Mouse (Mus musculus) stomach, postnatal 0 days (tissue): Measurements from ENCODE around the gene Htr3b. TPM values are rescaled to one million over a fixed set of nuclear protein-coding genes. Genes with fewer than 3 reads are reported as not detected.
"Not testable (repeated sequence)": the region's sequence is repeated elsewhere in the genome, so short reads cannot be mapped to it uniquely, and the experiment has no call there.

Experiments used
- ATAC-seq: fragments of 200-750 bp; cut with Nextera tagmentation; 2 replicates; pipeline ENCODE4 v1.8.0; 2017; ENCODE audit not compliant: low FRiP score, low TSS enrichment
- DNase-seq: peaks from one replicate; pipeline ENCODE4 v3.0.0-alpha.2; 2016; ENCODE audit warnings: low spot score
- H3K27ac ChIP-seq: fragments of 300-500 bp; sonication (generic); replicated peaks from 2 replicates; pipeline ENCODE4 v1.5.1; 2014; ENCODE audit warnings: mild to moderate bottlenecking, control low read depth
- H3K27me3 ChIP-seq: fragments of 300-500 bp; sonication (generic); 2 replicates; pipeline ENCODE4 v1.6.1; 2014; ENCODE audit warnings: low read length; ENCODE audit not compliant: control insufficient read depth, insufficient read depth
- H3K36me3 ChIP-seq: fragments of 300-500 bp; sonication (generic); 2 replicates; pipeline ENCODE4 v1.6.1; 2014; ENCODE audit warnings: low read length, mixed read lengths; ENCODE audit not compliant: control insufficient read depth, insufficient read depth
- H3K4me1 ChIP-seq: fragments of 300-500 bp; sonication (generic); replicated peaks from 2 replicates; pipeline ENCODE4 v1.6.1; 2014; ENCODE audit warnings: antibody characterized with exemption; ENCODE audit not compliant: control insufficient read depth, insufficient read depth
- H3K4me2 ChIP-seq: fragments of 300-500 bp; sonication (generic); replicated peaks from 2 replicates; pipeline ENCODE4 v1.6.1; 2014; ENCODE audit warnings: low read depth, mild to moderate bottlenecking, control low read depth, moderate library complexity
- H3K4me3 ChIP-seq: fragments of 300-500 bp; sonication (generic); 2 replicates; pipeline ENCODE4 v1.5.1; 2014; ENCODE audit warnings: low read depth, low read length, control low read depth
- H3K9ac ChIP-seq: fragments of 300-500 bp; sonication (generic); 2 replicates; pipeline ENCODE4 v1.6.1; 2014; ENCODE audit warnings: mild to moderate bottlenecking, low read length, control low read depth, mixed read lengths
- H3K9me3 ChIP-seq: fragments of 300-500 bp; sonication (generic); 2 replicates; pipeline ENCODE4 v1.6.1; 2016; ENCODE audit warnings: low read length; ENCODE audit not compliant: control insufficient read depth
- CTCF ChIP-seq: IDR thresholded peaks from 2 replicates; pipeline ENCODE4 v1.5.1; 2016; ENCODE audit warnings: antibody characterized with exemption, low read depth, mild to moderate bottlenecking, moderate library complexity
- EP300 ChIP-seq: optimal IDR thresholded peaks from 2 replicates; pipeline ENCODE3; 2016; ENCODE audit warnings: antibody characterized with exemption
- WGBS: fragments of 180-500 bp; shearing (Covaris S2); extraction: QIAGEN DNeasy Blood & Tissue Kit; methylation state at CpG from one replicate; pipeline ENCODE4 v1.1.7; 2014; 5-methylcytosine and 5-hydroxymethylcytosine counted together
- polyA plus RNA-seq: library from polyadenylated mRNA; unstranded; fragments of >200 nt; fragmentation: Nextera tagmentation; extraction: Ambion mirVana; gene quantifications from 2 replicates; pipeline ENCODE4 v1.2.1, GENCODE M21; 2015

The Htr3b gene
- polyA plus RNA-seq, 1 experiment from 2014 or later: 0.21 TPM

DNA sequence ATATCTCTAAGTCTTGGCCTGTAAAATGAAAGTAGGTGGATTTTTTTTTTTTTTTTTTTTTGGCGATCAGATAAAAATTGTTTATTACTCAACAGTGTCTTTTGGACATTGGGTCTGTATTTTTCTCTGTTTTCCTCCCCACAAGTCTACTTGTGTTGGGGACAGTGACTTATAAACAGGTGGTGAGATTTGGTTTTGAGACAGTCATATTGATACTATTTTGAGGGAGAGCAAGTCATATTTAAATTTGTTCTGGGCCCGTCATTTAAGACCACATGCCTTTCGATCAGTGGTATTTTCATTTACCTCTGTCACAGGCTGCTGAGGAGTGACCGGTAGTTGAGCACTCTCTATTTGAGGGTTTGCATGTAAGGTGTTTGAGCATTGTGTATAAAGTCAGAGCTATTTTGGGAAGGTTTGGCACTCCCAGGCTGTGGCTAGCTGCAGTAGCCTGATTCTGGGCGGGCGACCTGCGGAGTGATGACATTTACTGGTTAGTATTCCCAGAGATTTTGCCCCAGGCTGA is 21.9 kb upstream of the Htr3b start:
- no peak for DNase-seq
- H3K36me3 ChIP-seq: no peaks in the 10 kb centered on the region
- H3K4me1 ChIP-seq: no peaks in the 10 kb centered on the region; the same call in 1 of the 2 replicates
- H3K9ac ChIP-seq: no peak overlapping the region
- no peak overlapping the region for H3K4me3 ChIP-seq
- H3K9me3 ChIP-seq: no peaks in the 10 kb centered on the region
- TF ChIP-seq EP300 (no peak), CTCF (no peak)
- no peak for ATAC-seq
- no peaks in the 10 kb centered on the region for H3K27me3 ChIP-seq
- H3K27ac ChIP-seq: no peak overlapping the region
- 42% methylated on average over 7 of the region's 7 CpGs for WGBS
- 0 out of 2 replicates have a peak overlapping the region, but pooled peaks have one; percentile 1 for H3K4me2 ChIP-seq

DNA sequence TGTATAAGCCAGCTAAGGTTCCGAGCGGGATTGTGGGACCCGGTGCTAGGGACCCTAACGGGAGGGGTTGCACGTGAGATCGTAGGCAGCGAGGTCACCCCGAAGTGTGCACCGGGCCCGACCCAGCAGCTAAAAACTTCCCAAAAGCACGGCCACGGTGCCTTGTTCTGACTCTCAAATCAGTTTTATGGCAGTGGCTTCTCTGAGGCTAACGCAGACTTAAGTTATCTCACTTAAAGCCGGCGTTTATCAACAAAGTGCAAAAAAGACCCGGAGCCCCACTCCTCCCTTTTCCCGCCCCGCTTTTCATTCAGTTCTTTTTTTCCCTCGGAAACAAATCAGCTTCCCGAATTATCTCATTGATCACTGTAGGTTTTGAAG is 20.9 kb upstream of the Htr3b start:
- no peaks in the 10 kb centered on the region for H3K27me3 ChIP-seq
- peak overlapping the region; percentile 70 for H3K9ac ChIP-seq
- ATAC-seq: no peak
- no peaks in the 10 kb centered on the region; the same call in 1 of the 2 replicates for H3K4me1 ChIP-seq
- peak overlapping the region; percentile 42 for H3K27ac ChIP-seq
- WGBS: under 1% methylated on average over 20 of the region's 20 CpGs
- peak overlapping the region; percentile 90 for H3K4me2 ChIP-seq
- DNase-seq: no peak
- TF ChIP-seq EP300 (no peak), CTCF (no peak)
- H3K36me3 ChIP-seq: no peaks in the 10 kb centered on the region
- H3K9me3 ChIP-seq: no peaks in the 10 kb centered on the region
- peak overlapping the region; percentile 60 for H3K4me3 ChIP-seq

- Histone ChIP-seq H3K9me3 (no peaks in the 10 kb centered on the region), H3K4me3 (peak within 1 kb of the TSS; percentile 60), H3K4me2 (peak within 1 kb of the TSS; percentile 90), H3K27me3 (no peaks in the 10 kb centered on the region), H3K36me3 (no peaks in the 10 kb centered on the region), H3K27ac (peak within 1 kb of the TSS; percentile 94), H3K4me1 (no peaks in the 10 kb centered on the region; the same call in 1 of the 2 replicates), H3K9ac (peak within 1 kb of the TSS; percentile 70)
- under 1% methylated on average over 80 of the region's 94 CpGs for WGBS
- peak; percentile 100 for DNase-seq
- ATAC-seq: peak; percentile 94
- TF ChIP-seq CTCF (no peak), EP300 (no peak)
These were observed 20.3 kb upstream of the Htr3b start, which contains the start of gene Usp28 for GRCm38 (mm10) chr9:48984845-48985707. Usp28 (plus strand) TSS chr9:48985375.

DNA sequence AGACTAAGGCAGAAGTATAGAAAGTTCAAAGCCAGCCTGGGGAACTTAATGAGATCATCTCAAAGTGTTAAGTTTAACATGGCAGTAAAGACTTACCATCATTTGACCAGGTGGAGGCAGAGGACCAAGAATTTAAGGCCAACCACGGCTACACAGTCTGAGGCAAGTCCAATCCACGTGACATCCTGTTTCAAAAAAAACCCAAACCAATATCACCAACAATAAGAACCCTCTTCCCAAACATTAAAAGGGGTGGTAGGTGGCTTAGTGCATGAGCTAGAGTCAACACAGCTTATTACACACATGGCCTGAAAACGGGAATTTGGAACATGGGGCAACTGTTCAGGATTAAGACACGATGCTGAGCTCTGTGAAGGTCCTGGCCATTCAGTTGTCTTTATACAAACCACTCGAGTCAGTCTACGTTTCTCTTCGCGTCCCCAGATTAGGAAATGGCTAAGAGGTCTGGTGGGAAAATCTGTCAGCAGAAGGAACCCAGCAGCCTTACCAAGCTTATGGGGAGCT is 19.6 kb upstream of the Htr3b start:
- DNase-seq (no peak), ATAC-seq (no peak; the same call in 1 of the 2 replicates)
- peak overlapping the region; percentile 94 for H3K27ac ChIP-seq
- H3K4me3 ChIP-seq: peak overlapping the region; percentile 60
- H3K4me1 ChIP-seq: no peaks in the 10 kb centered on the region; the same call in 1 of the 2 replicates
- peak overlapping the region; percentile 70 for H3K9ac ChIP-seq
- no peaks in the 10 kb centered on the region for H3K27me3 ChIP-seq
- WGBS: 13% methylated on average over 8 of the region's 8 CpGs
- H3K9me3 ChIP-seq: no peaks in the 10 kb centered on the region
- peak overlapping the region; percentile 68 for H3K4me2 ChIP-seq
- H3K36me3 ChIP-seq: no peaks in the 10 kb centered on the region
- TF ChIP-seq EP300: no peak
- TF ChIP-seq CTCF: peak; percentile 16; the same call in 1 of the 2 replicates

DNA sequence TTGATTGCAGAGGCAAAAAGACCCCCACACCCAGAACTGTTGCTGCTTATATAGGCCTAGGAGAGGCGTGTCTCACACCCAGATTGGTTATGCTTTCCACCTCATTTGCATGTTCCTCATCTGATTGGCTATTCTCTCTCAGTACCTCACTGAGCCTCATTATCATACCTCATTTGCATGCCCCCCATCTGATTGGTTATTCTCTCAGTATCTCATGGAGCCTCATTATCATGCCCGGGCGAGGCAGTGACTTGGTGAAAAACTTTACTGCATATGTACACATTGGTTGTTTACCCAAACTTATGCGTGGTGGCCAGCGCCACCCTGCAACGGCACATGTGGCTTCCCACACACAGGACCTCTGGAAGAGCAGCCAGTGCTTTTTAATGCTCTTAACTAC is 19.0 kb upstream of the Htr3b start:
- peak; percentile 10 for TF ChIP-seq EP300
- not testable (repeated sequence) for ATAC-seq, H3K4me1 ChIP-seq, H3K27ac ChIP-seq, H3K27me3 ChIP-seq, H3K36me3 ChIP-seq, H3K4me3 ChIP-seq, H3K4me2 ChIP-seq, H3K9ac ChIP-seq, H3K9me3 ChIP-seq
- 81% methylated on average over 6 of the region's 6 CpGs for WGBS
- peak; percentile 44 for DNase-seq
